Mouse (Mus musculus) small intestine, adult 2 months (tissue): ENCODE measurements around the gene Caps2.
"Not testable (repeated sequence)": the region's sequence is repeated elsewhere in the genome, so short reads cannot be mapped to it uniquely, and the experiment has no call there.

Source experiments
- CTCF ChIP-seq: fragments of 200-500 bp; IDR thresholded peaks from 2 replicates; pipeline ENCODE4 v1.5.1; 2012; ENCODE audit warnings: low read depth, mild to moderate bottlenecking, control low read depth, inconsistent platforms, low read length, moderate library complexity, mixed read lengths; ENCODE audit not compliant: insufficient replicate concordance, insufficient read length; ENCODE audit errors: extremely low read depth
- POLR2A ChIP-seq: fragments of 200-500 bp; IDR thresholded peaks from 2 replicates; pipeline ENCODE4 v1.6.1; 2012; ENCODE audit warnings: low read depth, mild to moderate bottlenecking, control low read depth, inconsistent platforms, low read length, moderate library complexity

DNA sequence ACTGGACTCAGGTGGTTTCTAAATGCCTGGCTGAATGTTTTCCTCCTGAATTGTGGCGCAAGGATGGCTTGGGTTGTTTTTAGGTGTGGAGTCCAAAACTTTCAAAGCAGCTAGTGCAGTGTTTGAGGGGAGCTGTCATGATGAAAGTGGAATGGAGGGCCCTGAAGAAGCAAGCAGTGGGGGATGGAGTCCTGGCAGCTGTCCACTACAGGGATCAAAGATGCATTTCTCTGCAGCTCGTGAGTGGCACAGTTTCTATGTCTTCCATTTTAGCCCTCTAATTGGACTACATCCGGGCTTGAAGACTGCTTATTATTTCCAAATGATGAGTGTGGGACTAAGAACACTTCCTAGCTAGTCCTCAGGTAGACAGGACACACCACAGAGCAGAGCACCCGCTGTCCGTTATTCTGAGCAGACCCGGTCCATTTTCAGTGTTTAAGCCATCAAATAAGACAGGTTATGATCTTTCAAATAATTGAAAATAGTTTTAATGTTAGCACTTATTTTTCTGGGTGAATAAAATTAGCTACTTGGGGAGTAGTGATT is 35.7 kb upstream of the Caps2 start:
- not testable (repeated sequence) for TF ChIP-seq CTCF, POLR2A
